Mouse (Mus musculus): ENCODE measurements around the gene Krtap5-3.
"Not testable (repeated sequence)": the region's sequence is repeated elsewhere in the genome, so short reads cannot be mapped to it uniquely, and the experiment has no call there.

Gene Krtap5-3

DNA sequence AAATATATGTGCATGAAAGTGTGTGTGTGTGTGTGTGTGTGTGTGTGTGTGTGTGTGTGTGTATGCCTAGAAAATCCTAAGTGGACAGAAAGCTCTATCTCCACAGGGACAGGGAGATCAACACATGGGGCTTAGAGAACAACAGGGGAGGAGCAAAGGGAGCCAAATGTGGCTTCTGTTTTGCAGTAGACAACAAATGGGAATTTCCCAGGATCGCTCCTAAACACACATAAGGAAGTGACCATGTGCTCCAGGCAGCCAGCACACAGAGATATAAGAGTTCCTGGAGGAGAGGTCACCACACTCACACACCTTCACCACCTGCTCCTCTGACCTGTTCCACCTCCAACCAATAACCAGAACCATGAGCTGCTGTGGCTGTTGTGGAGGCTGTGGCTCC is at the start of gene Krtap5-3:
Krtap5-3 (plus strand) TSS at position 301 of the 400 bp plus-strand sequence.
- DNase-seq (ENCODE audit: extremely low spot score): no peak

DNA sequence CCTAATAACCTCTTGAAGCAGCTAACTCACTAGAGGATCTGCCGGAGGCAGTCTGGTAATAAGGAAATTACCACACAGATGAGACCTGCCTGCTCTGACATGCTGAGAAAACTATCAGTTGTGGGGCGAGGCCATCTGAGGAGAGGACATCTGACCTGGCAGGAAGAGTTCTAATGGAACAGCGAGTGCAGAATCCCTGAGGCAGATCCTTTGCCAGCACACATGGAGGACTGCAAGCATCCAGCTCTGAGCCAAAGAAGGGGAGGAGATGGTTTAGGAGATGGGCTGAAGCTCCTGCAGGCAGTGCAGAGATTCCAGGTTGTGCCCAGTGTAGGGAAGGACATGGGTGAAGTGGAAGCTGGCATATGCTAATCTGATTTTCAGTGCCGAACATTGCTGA is 49.0 kb upstream of the Krtap5-3 start:
- DNase-seq (ENCODE audit: extremely low spot score): no peak

DNA sequence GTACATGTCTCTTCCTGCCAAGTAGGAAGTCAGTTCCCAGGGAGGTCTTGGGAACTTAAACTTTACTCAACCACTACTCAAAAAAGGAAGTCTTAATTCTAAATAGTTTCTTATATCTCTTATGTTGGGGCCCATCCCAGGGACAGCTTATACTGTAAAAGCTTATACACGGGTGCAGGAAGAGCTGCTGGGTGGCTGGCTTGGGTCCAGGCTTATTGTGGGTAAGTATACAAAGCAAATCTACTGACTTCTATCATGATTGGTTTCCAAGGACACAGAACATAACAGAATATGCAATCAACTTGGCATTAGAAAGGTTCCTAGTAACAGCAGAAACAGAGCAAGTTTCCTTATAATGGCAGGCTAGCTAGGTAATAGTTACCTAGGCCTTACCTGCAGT is 45.9 kb upstream of the Krtap5-3 start:
- no peak for DNase-seq (ENCODE audit: extremely low spot score)

DNA sequence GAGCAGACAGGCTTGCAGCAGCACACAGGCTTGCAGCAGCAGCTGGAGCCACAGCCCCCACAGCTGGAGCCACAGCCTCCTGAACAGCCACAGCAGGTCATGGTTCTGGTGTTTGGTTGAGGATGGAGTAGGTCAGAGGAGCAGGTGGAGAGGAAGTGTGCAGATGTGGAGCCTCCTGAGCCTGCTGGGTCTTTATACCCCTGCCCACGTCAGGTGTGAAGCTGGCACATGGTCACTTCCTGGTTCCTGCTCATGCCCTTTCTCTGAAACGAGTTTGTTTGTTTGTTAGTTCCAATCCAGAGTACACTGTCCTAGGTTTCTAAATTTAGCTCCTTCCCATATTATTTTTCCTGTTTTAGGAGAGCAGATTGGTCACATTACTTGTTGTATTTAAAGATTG is 44.2 kb upstream of the Krtap5-3 start, which contains the start of gene Gm29735:
Gm29735 (minus strand) TSS at position 101 of the 400 bp plus-strand sequence.
- DNase-seq (ENCODE audit: extremely low spot score): not testable (repeated sequence)

DNA sequence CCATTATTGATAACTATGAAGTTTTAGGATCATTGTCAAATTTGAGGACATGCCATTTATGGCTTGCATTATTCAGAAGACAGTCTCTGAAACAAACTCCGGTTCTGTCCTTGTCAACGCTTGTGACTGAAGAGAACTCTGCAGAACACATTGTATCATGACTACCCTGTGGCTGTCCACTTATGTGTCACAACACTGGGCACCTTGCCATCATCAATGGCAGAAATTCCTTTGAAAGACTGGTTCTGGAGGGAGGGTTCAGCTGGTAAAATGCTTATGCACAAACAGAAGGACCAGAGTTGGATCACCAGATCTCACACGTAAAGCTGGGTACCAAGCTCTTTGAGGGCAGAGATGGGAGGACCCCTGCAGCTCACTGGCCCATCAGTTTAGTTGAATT is 41.8 kb upstream of the Krtap5-3 start:
- no peak for DNase-seq (ENCODE audit: extremely low spot score)

DNA sequence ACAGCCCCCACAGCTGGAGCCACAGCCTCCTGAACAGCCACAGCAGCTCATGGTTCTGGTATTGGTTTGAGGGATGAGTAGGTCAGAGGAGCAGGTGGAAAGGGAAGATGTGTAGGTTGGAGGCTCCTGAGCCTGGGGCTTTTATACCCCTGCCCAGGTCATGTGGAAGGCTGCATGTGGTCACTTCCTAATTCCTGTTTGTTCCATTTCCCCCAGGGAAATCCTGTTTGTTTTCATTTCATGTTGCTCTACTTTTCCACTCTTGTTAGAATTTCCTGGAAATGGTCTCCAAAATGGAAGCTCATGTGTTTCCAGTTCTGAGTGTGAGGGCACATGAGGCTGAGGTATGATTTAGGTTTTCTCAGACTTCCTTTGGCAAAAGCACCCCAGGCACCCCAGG is 35.5 kb upstream of the Krtap5-3 start, which contains the start of gene Gm4553:
Gm4553 (minus strand) TSS at position 101 of the 400 bp plus-strand sequence.
- DNase-seq (ENCODE audit: extremely low spot score): not testable (repeated sequence)

DNA sequence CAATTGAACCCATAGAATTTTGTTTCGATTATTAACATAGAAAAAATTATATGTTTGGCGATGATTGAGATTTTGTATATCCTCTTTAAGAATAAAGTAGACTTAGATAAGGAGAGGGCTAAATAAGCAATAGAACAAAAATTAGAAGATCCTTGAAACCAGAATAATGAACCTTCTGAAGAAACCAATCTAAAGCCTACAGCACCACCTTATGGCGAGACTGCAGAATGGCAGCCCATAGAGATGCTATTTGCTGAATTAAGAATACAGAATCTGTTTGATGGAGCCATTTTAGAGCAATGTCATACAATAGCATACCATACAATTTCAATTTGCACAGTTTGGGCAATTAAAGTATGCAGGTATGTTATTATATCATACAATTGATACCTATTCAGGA is 31.3 kb upstream of the Krtap5-3 start:
- DNase-seq (ENCODE audit: extremely low spot score): peak; percentile 6

DNA sequence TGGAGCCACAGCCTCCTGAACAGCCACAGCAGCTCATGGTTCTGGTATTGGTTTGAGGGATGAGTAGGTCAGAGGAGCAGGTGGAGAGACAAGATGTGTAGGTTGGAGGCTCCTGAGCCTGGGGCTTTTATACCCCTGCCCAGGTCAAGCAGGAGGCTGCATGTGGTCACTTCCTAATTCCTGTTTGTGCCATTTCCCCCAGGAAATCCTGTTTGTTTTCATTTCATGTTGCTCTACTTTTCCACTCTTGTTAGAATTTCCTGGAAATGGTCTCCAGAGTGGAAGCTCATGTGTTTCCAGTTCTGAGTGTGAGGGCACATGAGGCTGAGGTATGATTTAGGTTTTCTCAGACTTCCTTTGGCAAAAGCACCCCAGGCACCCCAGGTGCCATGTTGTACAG is 25.3 kb upstream of the Krtap5-3 start, which contains the start of gene Krtap5-2:
Krtap5-2 (minus strand) TSS at position 101 of the 400 bp plus-strand sequence.
- DNase-seq (ENCODE audit: extremely low spot score): not testable (repeated sequence)

DNA sequence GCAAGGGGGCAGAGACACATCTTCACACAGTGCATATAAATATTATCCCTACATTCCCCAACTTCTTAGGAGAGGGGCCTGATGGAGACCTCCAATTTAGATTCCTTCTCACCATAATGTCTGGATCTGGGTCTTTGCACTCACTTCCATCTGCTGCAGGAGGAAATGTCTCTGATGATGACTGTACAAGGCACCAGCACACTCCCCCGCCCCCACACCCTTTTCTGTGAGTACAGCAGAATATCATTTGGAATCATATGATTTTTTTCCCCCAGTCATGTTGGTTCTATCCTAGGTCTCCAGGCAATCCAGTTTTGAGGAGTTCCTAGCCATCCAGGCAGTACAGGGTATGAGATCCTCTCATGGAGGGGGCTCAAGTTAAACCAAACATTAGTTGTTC is 22.5 kb upstream of the Krtap5-3 start:
- no peak for DNase-seq (ENCODE audit: extremely low spot score)

DNA sequence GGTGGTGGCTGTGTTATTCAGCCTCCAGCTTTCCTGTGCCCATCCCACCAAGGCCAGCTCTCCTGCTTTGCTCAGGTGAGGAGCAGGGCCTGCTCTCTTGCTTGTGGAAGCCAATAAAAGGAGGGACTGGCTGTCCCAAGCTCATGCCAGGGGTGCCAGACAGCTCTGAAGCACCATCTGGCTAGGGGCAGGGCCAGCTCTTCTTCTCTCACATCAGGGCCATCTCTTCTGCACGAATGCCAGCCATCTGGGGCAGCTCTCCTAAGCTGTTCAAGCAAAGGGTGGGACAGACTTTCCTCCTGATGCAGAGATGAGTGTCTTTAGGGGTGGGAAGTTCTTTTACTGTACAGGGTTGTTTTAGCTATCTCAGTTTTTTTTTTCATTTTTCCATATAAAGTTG is 20.1 kb upstream of the Krtap5-3 start:
- DNase-seq (ENCODE audit: extremely low spot score): no peak

DNA sequence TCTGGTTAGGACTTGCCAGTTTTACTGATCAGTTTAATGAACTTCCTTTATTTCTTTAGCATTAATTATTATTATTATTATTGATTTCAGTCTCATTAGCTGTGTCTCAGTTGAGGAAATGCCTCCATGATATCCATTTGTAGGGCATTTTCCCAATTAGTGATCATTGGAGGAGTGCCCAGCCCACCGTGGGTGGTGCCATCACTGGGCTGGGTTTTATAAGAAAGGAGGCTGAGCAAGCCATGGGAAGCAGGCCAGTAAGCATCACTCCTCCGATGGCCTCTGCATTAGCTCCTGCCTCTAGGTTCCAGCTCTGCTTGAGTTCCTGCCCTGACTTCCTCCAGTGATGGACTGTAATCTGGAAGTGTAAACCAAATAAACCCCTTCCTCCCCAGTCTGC is 13.0 kb upstream of the Krtap5-3 start:
- no peak for DNase-seq (ENCODE audit: extremely low spot score)

DNA sequence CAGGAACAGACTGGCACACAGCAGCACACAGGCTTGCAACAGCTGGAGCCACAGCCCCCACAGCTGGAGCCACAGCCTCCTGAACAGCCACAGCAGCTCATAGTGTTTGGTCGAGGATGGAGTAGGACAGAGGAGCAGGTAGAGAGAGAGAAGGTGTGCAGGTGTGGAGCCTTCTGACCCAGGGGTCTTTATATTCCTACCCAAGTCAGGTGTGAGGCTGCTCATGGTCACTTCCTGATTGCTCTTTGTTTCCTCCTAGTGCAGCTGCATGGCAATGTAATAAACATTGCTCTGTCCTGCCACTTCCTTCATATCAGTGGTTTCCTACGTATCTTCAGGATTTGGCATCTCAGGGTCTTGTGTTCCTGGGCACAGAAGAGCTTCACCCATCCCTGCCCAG is 10.9 kb upstream of the Krtap5-3 start, which contains the start of gene Gm10153:
Gm10153 (minus strand) TSS at position 101 of the 400 bp plus-strand sequence.
- no peak for DNase-seq (ENCODE audit: extremely low spot score)

DNA sequence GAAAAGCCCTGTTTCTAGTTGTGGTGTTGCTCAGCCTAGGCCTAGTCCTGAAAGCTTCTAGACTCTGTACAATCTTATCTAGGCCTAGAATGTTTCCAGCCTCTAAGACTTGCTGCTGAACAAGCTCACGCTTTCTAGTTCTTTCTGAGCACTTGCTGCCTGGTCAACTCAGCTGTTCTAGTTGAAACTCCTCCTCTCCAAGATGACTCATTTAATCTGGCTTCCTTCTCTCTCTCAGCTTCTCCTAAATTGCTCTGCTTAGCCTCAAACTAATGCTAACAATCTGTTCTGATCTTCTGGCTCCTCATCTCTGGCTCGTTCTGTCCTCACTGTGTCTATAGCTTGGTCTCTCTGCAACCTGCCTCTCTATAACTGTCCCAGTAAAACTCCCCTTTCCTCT is 2.4 kb upstream of the Krtap5-3 start:
- DNase-seq (ENCODE audit: extremely low spot score): no peak

DNA sequence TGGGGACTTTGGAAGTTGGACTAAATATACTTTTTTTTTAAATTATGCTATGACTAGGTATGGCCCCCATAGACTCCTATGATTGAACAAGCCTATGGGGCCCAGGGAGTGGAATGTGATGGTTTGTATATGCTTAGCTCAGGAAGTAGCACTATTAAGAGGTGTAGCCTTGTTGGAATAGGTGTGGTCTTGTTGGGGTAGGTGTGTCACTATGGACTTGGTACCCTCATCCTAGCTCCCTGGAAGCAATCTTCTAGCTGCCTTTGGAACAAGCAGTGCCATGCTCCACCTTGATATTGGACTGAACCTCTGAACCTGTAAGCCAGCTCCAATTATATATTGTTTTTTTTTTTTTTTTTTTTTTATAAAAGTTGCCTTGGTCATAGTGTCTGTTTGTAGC is 4.3 kb downstream of the Krtap5-3 start:
- DNase-seq (ENCODE audit: extremely low spot score): no peak

DNA sequence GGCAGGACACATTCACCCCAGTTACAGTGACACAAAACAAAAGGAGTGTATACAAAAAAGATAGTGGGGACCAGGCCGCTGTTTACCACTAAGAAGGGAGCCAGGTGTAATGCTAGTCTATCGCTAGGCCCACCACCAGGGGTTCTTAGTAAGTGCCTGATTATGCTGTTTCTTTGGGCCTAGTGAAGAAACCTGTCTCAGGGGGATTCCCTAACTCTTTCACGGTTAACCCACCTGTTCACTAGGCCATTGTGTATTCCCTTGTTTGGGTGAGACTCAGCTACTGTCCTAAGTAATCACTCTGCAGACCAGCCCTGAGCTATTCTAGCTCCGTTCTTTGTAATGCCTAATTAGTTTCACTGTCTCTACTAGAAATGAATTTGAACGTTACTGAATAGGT is 5.7 kb downstream of the Krtap5-3 start:
- not testable (repeated sequence) for DNase-seq (ENCODE audit: extremely low spot score)

DNA sequence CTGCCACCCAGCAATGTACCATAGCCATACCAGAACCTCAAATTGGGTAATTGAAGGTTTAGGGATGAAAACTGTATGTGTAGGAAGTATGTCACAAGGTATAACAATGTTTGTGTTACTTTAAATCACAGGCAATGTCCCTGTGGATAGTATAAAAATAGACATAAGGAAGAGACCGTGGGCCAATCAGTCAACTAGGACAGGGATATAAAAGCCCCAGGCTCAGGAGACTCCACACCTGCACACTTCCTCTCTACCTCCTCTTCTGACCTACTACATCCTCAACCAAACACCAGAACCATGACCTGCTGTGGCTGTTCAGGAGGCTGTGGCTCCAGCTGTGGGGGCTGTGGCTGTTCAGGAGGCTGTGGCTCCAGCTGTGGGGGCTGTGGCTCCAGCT is 10.4 kb downstream of the Krtap5-3 start, which contains the start of gene Gm7579:
Gm7579 (plus strand) TSS at position 301 of the 400 bp plus-strand sequence.
- DNase-seq (ENCODE audit: extremely low spot score): no peak

DNA sequence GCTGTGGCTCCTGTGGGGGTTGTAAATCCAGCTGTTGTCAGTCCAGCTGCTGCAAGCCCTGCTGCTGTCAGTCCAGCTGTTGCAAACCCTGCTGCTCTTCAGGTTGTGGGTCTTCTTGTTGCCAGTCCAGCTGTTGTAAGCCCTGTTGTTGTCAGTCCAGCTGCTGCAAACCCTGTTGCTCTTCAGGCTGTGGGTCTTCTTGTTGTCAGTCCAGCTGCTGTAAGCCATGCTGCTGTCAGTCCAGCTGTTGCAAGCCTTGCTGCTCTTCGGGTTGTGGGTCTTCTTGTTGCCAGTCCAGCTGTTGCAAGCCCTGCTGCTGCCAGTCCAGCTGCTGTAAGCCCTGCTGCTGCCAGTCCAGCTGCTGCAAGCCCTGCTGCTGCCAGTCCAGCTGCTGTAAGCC is 11.0 kb downstream of the Krtap5-3 start:
- not testable (repeated sequence) for DNase-seq (ENCODE audit: extremely low spot score)

DNA sequence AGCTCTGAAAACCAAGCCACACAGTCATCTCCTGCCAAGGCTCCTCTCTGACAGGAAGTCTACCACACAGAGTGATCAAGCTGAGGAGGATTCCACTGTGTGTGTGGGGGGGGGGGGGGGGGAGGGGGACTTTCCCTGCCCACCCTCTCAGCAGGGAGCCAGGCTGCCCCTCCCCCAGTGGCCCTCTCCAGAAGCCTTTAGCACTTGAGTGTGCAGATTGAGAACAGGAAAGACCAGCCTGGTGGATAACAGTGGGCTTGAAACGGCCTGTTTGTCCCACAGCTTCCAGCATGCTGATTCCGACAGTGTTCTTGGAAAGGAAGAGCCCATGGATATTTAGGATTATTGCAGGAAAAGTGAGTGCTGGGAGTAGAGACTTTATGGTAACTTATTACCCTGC is 23.4 kb downstream of the Krtap5-3 start:
- DNase-seq (ENCODE audit: extremely low spot score): peak; percentile 10

DNA sequence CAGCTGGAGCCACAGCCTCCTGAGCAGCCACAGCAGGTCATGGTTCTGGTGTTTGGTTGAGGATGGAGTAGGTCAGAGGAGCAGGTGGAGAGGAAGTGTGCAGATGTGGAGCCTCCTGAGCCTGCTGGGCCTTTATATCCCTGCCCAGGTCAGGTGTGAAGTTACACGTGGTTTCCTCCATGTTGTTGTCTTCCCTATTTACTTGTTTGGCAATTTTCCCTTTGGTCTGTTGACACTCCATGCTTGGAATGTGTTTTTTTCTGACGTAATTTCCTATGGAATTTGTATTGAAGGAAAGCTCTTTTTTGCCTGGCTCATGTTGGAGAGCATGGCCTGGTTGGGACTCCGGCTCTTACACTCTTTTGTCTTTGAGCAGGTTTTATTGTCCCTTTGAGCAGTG is 28.7 kb downstream of the Krtap5-3 start, which contains the start of gene Krtap5-5:
Krtap5-5 (minus strand) TSS at position 101 of the 400 bp plus-strand sequence.
- DNase-seq (ENCODE audit: extremely low spot score): not testable (repeated sequence)

DNA sequence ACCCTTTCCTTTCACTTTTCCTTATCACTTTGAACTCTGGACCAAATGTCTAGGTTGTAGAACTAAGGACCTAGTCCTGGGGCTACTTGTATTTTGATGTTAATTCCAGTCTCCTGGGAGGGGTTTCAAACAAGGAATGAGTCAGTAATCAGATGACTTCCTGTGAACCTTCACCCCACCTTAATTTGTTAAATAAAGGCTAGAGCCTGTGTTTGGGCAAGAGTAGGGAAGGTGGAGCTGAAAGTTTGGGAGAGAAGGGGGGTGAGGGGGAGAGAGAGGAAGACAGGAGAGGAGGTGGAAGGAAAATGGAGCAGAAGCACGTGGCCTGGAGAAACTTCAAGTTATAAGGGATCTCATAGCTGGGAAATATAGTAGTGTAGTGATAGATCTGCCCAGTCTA is 30.4 kb downstream of the Krtap5-3 start:
- no peak for DNase-seq (ENCODE audit: extremely low spot score)

DNA sequence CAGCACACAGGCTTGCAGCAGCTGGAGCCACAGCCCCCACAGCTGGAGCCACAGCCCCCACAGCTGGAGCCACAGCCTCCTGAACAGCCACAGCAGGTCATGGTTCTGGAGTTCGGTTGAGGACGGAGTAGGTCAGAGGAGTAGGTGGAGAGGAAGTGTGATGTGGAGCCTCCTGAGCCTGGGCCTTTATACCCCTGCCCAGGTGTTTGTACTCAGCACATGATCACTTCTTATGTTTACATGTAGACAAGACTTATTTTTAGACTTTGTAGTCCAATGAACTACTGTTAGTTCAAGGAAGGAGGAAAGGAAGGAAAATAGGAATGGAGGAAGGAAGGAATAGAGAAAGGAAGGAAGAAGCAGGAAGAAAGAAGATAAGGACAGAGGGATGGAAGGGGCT is 39.8 kb downstream of the Krtap5-3 start, which contains the start of gene Gm40460:
Gm40460 (minus strand) TSS at position 101 of the 400 bp plus-strand sequence.
- DNase-seq (ENCODE audit: extremely low spot score): no peak

DNA sequence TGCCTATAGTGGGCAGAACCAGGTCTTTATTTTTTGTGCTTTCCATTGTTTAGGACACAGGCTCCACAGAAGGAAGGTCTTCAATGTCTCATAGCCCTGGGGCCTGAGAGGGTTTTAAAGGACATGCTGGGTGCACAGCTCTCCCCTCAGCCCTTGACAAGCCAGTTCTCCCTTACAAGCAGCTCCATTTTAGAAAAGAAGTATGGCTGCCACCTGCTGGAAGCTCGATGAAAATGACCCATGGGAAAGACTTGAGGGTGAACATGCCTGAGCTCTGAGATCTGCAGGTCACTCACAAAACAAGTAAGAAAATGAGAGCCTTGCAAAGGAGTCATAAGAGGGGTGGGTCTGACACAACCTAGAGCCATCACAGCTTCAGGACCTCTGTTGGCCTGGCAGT is 48.7 kb downstream of the Krtap5-3 start:
- DNase-seq (ENCODE audit: extremely low spot score): peak; percentile 33
